Mouse (Mus musculus) mesoderm, embryonic 11.5 days (tissue): ENCODE data around the gene Pkn1.
A peak's percentile ranks its signal among the peaks of the same experiment; 100 is the strongest.

Source experiments
- DNase-seq: peaks from one replicate; pipeline ENCODE4 v3.0.0-alpha.2; 2012; ENCODE audit warnings: low read depth, low spot score

Pkn1 gene

DNA sequence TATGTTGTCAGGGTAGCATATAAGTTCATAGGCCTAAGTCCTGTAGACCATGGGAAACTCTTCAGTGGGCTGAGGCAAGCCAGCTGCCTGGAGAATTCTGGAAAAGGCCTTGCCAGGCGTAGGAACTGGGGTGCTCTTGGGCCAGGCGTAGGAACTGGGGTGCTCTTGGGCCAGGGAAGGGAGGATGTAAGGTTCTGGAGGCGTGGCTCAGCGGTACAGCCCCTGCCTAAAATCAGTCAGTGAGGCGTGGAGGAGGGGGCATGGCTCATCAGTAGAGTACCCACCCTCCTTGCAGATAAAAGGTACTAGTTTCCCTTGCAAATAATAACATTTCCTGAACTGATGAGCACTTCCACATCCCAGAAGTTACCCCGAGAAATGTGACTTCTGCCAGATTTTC lies 44.3 kb downstream of the Pkn1 start:
- DNase-seq, result no peak

- DNase-seq, result no peak
These were observed 45.3 kb downstream of the Pkn1 start for GRCm38 (mm10) chr8:83653662-83654017.

- DNase-seq, result no peak
These were observed 46.0 kb downstream of the Pkn1 start for GRCm38 (mm10) chr8:83652744-83653661.

GRCm38 (mm10) chr8:83652030-83652743 lies 46.8 kb downstream of the Pkn1 start, which contains the start of gene Gipc1:
Gene Gipc1, plus strand, starts transcription at chr8:83652677.
- DNase-seq, result peak; percentile 98

DNA sequence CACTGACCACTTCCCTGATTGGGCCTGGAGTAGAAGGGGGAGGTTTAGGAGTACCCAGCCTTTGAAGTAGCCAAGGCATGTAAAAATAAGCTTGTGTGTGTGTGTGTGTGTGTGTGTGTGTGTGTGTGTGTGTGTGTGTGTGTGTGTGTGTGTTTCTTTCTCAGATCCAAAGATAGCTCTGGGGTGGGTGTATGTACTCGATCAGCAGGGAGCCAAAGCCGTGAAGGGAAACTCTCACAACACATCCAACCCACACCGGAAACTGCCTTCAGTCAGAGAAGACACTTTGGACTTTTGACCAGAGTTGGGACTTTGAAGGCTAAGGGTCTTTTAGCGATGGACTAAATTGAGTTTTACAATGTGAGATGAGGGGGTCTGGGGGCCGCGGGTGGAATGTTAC lies 49.3 kb downstream of the Pkn1 start:
- DNase-seq, result no peak

GRCm38 (mm10) chr8:83648031-83648430 lies 50.9 kb downstream of the Pkn1 start:
- no peak for DNase-seq

DNA sequence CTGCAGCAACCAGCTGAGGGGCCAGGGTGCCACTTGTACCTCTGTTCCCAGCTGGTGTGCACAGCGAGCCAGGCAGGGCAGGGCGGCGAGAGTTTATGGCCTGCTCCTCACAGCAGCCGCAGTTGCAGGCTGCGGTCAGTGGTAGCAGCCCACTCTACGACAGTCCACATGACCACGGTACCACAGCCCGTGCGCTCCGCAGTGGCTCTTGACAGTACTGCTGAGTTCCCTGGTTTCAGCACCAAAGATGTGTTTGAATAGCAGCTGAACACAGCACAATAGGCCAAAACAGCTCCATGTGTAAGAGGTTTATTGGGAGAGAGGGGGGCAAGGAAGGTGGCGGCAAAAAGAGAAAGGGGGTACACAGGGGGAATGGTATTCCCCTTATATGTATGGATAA lies 51.5 kb downstream of the Pkn1 start:
- DNase-seq, result no peak

GRCm38 (mm10) chr8:83639649-83640048 lies 59.3 kb downstream of the Pkn1 start:
- DNase-seq, result no peak

DNA sequence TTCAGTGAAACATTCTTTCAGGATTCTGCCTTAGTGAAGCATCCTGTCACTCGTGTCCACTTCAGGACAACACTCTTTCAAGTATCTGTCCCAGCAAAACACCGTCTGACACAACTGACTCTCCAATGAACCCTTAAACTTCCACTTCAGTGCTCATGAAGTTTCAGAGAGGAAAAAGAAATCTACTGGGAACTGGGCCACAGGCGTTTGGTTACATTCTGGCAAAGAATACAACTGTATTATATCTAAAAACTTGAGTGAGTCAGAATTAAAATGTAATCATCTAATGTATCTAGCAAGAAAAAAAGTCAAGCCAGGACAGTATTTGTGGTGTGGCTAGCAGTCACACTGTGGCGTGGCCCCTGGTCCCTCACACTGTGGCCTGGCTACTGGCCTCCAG lies 60.1 kb downstream of the Pkn1 start:
- DNase-seq, result no peak

DNA sequence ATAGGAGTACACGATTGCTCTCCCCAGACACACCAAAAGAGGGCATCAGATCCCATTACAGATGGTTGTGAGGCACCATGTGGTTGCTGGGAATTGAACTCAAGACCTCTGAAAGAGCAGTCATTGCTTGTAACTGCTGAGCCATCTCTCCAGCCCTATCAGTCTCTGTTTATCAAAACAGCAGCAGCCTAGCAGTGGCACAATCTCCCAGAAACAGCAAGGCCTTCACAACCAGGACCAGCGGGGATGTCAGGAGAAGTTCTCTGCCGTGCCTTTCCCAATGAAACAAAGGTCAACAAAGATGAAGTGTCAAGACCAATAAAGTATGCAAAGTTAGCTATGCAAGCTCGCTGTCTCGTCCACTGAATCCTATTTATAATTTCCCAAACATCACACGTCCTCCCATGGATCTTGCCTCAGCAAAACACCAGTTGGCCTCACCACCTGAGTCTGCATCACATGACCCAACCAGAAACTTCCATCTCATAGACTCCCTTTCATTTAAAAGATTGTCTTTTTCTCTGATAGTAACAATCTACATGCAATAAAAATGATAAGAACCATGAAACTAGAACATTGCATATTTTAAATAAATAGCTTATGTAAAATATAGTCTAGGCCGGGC lies 66.8 kb downstream of the Pkn1 start:
- DNase-seq, result no peak

DNA sequence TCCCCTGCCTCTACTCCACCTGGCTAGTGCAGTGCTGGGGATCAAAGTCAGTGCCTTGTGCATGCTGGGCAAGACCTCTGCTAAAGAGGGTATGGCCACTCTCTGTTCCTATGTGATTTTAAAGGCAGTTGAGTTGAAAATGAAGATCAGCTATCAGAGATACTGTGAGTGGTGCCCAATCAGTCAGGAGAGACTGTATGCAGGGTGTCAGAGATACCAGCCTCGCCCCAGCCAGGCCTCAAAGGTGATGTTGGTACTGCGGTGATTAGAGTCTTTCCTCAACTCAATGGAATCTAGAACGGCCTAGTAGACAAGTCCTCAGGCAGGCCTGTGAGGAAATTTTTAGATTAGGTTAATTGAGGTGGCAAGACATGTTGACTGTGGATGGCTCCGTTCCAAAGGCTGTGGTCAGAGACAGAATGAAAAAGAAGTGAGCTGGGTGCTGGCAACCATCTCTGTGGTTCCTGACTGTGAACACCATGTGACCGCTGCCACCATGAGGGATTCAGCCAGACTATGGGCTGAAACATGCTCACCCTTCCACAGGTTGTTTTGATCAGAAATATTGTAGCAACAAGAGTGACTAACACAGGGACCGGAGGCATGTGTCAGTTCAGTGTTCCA lies 73.2 kb downstream of the Pkn1 start:
- DNase-seq, result no peak

DNA sequence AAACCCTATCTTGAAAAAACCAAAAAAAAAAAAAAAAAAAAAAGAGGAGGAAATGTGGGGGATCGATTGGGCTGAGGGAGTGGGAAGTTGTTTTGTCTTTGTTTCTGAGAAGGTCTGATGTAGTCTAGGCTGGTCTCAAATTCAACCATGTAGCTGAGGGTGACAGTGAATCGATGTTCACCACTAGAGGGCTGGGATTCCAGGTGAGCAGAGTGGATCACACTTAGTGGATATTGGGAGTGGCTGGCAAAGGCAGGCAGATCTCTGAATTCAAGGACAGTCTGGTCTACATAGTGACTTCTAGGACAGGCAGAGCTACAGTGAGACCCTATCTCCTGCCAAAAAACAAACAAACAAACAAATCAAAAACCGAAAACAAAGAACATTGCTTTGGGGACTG lies 74.2 kb downstream of the Pkn1 start:
- DNase-seq, result no peak

- DNase-seq, result no peak
These were observed 75.4 kb downstream of the Pkn1 start for GRCm38 (mm10) chr8:83623549-83623948.

- DNase-seq, result peak; percentile 89
These were observed 76.5 kb downstream of the Pkn1 start for GRCm38 (mm10) chr8:83622389-83622989.

DNA sequence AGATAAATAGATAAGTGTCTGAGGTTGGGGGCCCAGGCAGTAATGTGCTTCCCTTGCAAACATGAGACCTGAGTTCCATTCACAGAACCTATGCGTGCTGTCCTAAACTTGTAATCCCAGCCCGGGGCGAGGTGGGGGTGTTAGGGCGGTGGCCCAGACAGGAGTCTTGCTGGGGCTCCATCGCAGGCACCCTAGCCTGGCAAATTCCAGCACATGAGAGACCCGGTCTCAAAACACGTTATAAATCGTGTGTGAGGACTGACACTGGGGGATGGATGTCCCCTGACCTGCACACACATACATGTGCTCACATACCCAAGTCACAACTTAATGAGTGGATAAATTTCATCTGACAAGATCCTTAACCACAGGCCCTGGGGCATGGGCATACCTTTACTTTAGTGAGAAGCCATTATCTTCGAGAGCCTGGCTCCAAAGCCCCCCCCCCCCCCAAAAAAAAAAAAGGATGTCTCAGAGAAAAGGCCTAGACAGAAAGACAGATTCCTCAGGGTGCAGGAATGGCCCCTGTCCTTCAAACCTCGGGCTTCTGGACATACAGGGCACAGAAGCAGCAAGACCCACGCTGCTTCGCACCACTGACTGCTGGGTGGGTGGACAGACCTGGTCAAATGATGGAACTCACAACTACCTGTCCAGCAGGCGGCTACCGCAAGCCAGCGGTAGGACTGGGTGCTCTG lies 77.1 kb downstream of the Pkn1 start:
- no peak for DNase-seq

DNA sequence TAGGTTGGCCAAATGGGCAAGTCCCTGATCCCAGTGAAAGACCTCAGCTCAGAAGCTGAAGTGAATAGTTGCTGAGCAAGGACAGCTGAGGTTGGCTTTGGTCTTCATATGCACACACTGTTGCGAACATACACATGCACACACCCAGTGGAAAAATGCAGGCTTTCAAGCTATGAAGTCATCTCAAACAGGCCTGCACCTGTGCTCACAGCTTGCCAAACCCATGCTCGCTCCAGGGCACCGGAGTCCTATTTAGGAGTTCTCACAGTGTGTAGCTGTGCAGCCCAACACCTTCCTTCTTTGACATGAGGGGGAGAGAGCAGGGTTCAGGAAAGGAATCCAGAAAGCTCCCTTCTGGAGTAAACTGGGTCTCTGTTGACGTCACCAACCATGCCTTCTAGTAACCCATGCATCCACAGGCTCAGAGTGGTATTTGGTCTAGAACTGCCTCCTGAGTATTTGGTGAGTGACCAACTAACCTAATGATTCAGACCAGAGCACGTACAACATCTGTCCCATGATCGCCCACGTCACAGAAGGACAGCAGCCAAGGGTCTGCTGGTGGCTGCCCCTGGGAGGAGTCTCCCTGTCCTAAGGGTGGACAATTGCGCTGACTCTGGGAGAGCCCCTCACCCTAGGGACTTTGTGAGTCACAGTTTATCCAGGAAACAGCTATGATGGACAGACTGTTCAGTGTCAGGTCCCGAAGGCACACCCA lies 79.3 kb downstream of the Pkn1 start:
- DNase-seq, result no peak

GRCm38 (mm10) chr8:83618566-83618965 lies 80.4 kb downstream of the Pkn1 start:
- DNase-seq, result no peak

DNA sequence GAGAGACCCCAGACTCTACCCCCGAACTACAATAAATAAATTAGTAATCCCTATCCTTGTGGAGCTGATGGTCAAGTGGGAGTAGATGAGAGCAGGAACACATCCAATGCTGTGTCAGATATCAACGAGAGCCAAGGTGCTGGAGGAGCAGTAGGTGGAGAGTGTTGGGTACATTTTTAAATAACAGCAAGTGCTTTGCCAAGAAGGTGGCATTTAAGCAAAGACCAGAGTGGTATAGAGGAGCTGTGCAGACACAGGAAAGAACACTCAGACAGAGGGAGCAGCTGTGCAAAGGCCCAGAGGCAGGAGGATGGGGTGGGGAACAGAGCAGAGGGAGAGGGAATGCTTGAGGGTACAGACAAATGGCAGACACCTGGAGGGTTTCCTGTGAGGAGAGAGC lies 81.9 kb downstream of the Pkn1 start:
- DNase-seq, result no peak

DNA sequence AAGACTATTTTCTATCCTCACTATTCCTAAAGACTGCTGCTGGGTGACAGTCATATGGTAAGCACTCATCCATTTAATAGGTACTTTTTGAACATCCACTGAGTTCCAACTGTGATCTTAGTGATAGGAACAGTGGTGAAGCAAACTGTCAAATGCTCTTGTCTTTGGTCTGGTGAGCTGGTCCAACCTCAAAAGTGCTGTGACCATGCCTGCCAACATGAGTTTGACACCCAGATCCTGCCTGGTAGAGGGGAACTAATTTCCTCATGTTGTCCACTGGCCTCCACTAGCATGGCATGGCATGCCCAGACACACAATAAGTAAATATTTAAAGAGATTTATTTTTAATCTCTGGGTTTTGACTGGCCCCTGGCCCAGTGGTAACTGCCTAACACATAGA lies 82.4 kb downstream of the Pkn1 start:
- DNase-seq, result no peak
